Mouse (Mus musculus) B cell, adult (primary cell): Measurements from ENCODE around the gene Gatad2a. TPM values are rescaled to one million over a fixed set of nuclear protein-coding genes. Genes with fewer than 3 reads are reported as not detected.

Experiments used
- total RNA-seq: library from RNA; stranded (reverse); gene quantifications from 4 replicates; pipeline ENCODE4 v1.2.4, GENCODE M21; 2023; ENCODE audit not compliant: inconsistent age

Gatad2a gene
- total RNA-seq: 95.7 to 102 TPM (median 98.3 TPM) in 4 replicates

GRCm38 (mm10) chr8:69995776-69996588 is at the start of gene Gatad2a:
TSS of gene Gatad2a (minus strand) at chr8:69996384.

DNA sequence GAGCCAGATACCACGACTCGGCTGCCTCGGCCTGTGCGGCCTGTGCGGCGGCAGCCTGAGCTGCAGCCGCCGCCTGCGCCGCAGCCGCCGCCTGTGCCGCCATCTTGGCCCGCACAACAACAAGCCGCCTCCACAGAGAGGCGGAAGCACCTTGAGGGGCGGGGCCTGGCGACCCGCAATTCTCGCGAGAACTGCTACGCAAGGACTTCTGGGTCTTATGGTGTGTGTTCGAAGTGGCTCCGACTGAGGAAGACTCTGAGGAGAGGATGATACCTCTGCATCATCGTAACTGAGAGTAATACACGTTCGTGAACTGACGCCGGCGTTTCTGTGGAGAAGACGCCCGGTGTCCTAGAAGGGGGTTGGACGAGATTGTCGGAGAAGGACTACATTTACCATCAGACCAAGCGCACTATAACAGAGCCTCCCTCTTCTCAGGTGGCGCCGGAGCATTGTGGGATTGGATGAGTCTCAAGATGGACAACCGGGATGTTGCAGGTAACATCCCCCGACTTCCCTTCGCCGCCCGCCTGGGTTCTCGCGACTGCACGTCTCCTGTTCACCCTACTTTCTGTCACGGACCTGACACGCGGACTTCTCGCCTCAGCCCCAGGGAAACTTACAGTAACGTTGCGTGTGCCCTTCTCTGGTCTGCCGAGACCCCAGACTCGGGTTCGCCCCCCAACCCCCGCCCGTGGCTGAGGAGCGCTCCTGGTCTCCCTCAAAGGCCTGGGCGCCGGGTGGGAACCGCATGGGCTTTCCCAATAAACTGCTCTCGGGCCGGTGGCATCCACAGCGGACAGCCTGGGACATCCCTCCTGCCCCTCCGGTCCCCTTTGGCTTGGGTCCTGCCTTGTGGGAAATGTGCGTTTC is 46.6 kb upstream of the Gatad2a start, which contains the start of the genes Mau2 and Sugp1:
Mau2 (minus strand) TSS at position 152 of the 873 bp plus-strand sequence.
Sugp1 (plus strand) TSS at position 231 of the 873 bp plus-strand sequence.

DNA sequence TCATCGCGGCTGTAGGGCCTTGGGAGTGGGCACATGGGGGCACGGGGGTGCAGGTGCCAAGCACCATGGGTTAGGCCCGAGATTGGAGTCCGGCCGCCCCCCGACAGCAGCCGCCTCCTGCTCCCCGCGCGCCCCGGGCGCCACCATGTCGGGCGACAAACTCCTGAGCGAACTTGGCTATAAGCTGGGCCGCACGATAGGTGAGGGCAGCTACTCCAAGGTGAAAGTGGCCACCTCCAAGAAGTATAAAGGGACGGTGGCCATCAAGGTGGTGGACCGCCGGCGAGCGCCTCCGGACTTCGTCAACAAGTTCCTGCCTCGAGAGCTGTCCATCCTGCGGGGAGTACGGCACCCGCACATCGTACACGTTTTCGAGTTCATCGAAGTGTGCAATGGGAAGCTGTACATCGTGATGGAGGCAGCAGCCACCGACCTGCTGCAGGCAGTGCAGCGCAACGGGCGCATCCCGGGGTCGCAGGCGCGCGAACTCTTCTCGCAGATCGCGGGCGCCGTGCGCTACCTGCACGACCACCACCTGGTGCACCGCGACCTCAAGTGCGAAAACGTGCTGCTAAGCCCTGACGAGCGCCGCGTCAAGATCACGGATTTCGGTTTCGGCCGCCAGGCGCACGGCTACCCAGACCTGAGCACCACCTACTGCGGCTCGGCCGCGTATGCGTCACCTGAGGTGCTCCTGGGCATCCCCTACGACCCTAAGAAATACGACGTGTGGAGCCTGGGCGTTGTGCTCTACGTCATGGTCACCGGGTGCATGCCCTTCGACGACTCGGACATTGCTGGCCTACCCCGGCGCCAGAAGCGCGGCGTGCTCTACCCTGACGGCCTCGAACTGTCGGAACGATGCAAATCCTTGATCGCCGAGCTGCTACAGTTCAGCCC is 93.8 kb downstream of the Gatad2a start, which contains the start of the genes Tssk6, Ndufa13 and Yjefn3:
Tssk6 (plus strand) TSS at position 22 of the 900 bp plus-strand sequence.
Ndufa13 (minus strand) TSS at position 396 of the 900 bp plus-strand sequence.
Yjefn3 (minus strand) TSS at position 550 of the 900 bp plus-strand sequence.

GRCm38 (mm10) chr8:69887289-69888243 is 108.6 kb downstream of the Gatad2a start, which contains the start of gene Cilp2:
TSS of gene Cilp2 (minus strand) at chr8:69887687.

Other genes starting within 250 kb of the Gatad2a start
- 3.4 to 4.0 TPM (median 3.8 TPM) in 4 replicates for gene Zfp963, start 246.4 kb downstream of the Gatad2a start, total RNA-seq
- 1.4 to 2.4 TPM (median 2.1 TPM) in 3 of 4 replicates, not detected in the other for gene Gm20422, start 221.5 kb downstream of the Gatad2a start, total RNA-seq
- gene Atp13a1, start 205.2 kb downstream of the Gatad2a start, total RNA-seq: 56.8 to 65.3 TPM (median 58.0 TPM) in 4 replicates
- 20.5 to 23.7 TPM (median 21.3 TPM) in 4 replicates for gene Zfp866, start 205.2 kb downstream of the Gatad2a start, total RNA-seq
- 407 to 426 TPM (median 414 TPM) in 4 replicates for gene Gmip, start 187.7 kb downstream of the Gatad2a start, total RNA-seq
- gene Lpar2, start 174.0 kb downstream of the Gatad2a start, total RNA-seq: 6.2 to 7.4 TPM (median 6.7 TPM) in 4 replicates
- 6.1 to 8.6 TPM (median 7.4 TPM) in 4 replicates for gene Pbx4, start 163.9 kb downstream of the Gatad2a start, total RNA-seq
- 0.16 TPM in 1 of 4 replicates, not detected in the others for gene Cilp2, start 108.7 kb downstream of the Gatad2a start, total RNA-seq
- 0.67 to 1.2 TPM (median 0.78 TPM) in 4 replicates for gene Tssk6, start 94.2 kb downstream of the Gatad2a start, total RNA-seq
- gene Ndufa13, start 93.8 kb downstream of the Gatad2a start, total RNA-seq: 46.3 to 55.9 TPM (median 52.5 TPM) in 4 replicates
- gene Yjefn3, start 93.7 kb downstream of the Gatad2a start, total RNA-seq: 2.5 to 3.1 TPM in 2 of 4 replicates, not detected in the others
- 125 to 133 TPM (median 128 TPM) in 4 replicates for gene Mau2, start 46.4 kb upstream of the Gatad2a start, total RNA-seq
- 41.6 to 48.4 TPM (median 45.4 TPM) in 4 replicates for gene Sugp1, start 46.4 kb upstream of the Gatad2a start, total RNA-seq
- 0.35 to 0.66 TPM in 2 of 4 replicates, not detected in the others for gene Tm6sf2, start 76.5 kb upstream of the Gatad2a start, total RNA-seq
- not detected in 4 replicates for gene Hapln4, start 87.1 kb upstream of the Gatad2a start, total RNA-seq
- 0.13 to 0.24 TPM (median 0.20 TPM) in 4 replicates for gene Ncan, start 124.5 kb upstream of the Gatad2a start, total RNA-seq
- gene Nr2c2ap, start 134.9 kb upstream of the Gatad2a start, total RNA-seq: 22.5 to 33.6 TPM (median 27.3 TPM) in 4 replicates
- gene Rfxank, start 142.8 kb upstream of the Gatad2a start, total RNA-seq: 30.4 to 37.4 TPM (median 32.7 TPM) in 4 replicates
- gene Borcs8, start 143.1 kb upstream of the Gatad2a start, total RNA-seq: 46.7 to 62.2 TPM (median 55.3 TPM) in 4 replicates
- gene Mef2b, start 143.3 kb upstream of the Gatad2a start, total RNA-seq: 1.6 to 4.9 TPM (median 3.8 TPM) in 4 replicates
- 42.7 to 53.5 TPM (median 46.6 TPM) in 4 replicates for gene Tmem161a, start 176.0 kb upstream of the Gatad2a start, total RNA-seq
- gene Slc25a42, start 215.9 kb upstream of the Gatad2a start, total RNA-seq: 5.0 to 6.2 TPM (median 5.4 TPM) in 4 replicates
- 63.2 to 81.3 TPM (median 69.3 TPM) in 4 replicates for gene Sugp2, start 237.8 kb upstream of the Gatad2a start, total RNA-seq
- gene Armc6, start 238.1 kb upstream of the Gatad2a start, total RNA-seq: 6.2 to 12.6 TPM (median 7.9 TPM) in 4 replicates